Mouse (Mus musculus) kidney, adult 8-10 months (tissue): ENCODE measurements around the gene Tbl2.

Experiments used
- DNase-seq, 2 experiments: peaks; one replicate each; pipeline ENCODE4 v3.0.0; 2022

The Tbl2 gene

GRCm38 (mm10) chr5:135149820-135150178 is 342 bp downstream of the Tbl2 start:
- no peak for DNase-seq

- DNase-seq: no peak
Measured at GRCm38 (mm10) chr5:135156496-135156895, 7.0 kb downstream of the Tbl2 start.

GRCm38 (mm10) chr5:135161221-135161620 is 11.8 kb downstream of the Tbl2 start:
- no peak for DNase-seq

GRCm38 (mm10) chr5:135161650-135162049 is 12.2 kb downstream of the Tbl2 start:
- DNase-seq: no peak

GRCm38 (mm10) chr5:135162361-135162760 is 12.9 kb downstream of the Tbl2 start:
- peak; percentile 69 to 70 for DNase-seq

GRCm38 (mm10) chr5:135162821-135163220 is 13.4 kb downstream of the Tbl2 start:
- peak; percentile 35 to 61 for DNase-seq

GRCm38 (mm10) chr5:135166909-135167308 is 17.5 kb downstream of the Tbl2 start:
- no peak for DNase-seq

- DNase-seq: no peak
Measured at GRCm38 (mm10) chr5:135167469-135167868, 18.0 kb downstream of the Tbl2 start.

GRCm38 (mm10) chr5:135168063-135169062 is 18.9 kb downstream of the Tbl2 start, which contains the start of gene Bcl7b:
Bcl7b (plus strand) TSS chr5:135168283.
- peak; percentile 98 for DNase-seq

GRCm38 (mm10) chr5:135169479-135169878 is 20.0 kb downstream of the Tbl2 start:
- DNase-seq: no peak

GRCm38 (mm10) chr5:135171688-135172220 is 22.3 kb downstream of the Tbl2 start:
- DNase-seq: no peak

- no peak for DNase-seq
Measured at GRCm38 (mm10) chr5:135172986-135173385, 23.5 kb downstream of the Tbl2 start.

- no peak for DNase-seq
Measured at GRCm38 (mm10) chr5:135175086-135175485, 25.6 kb downstream of the Tbl2 start.

- no peak for DNase-seq
Measured at GRCm38 (mm10) chr5:135178523-135178922, 29.1 kb downstream of the Tbl2 start.

- DNase-seq: no peak
Measured at GRCm38 (mm10) chr5:135178996-135179395, 29.5 kb downstream of the Tbl2 start.

- no peak for DNase-seq
Measured at GRCm38 (mm10) chr5:135179616-135180015, 30.2 kb downstream of the Tbl2 start.

GRCm38 (mm10) chr5:135180796-135181195 is 31.3 kb downstream of the Tbl2 start:
- no peak for DNase-seq

- no peak for DNase-seq
Measured at GRCm38 (mm10) chr5:135181776-135182175, 32.3 kb downstream of the Tbl2 start.

- no peak for DNase-seq
Measured at GRCm38 (mm10) chr5:135183131-135183861, 33.8 kb downstream of the Tbl2 start.

- DNase-seq: no peak
Measured at GRCm38 (mm10) chr5:135185016-135185415, 35.6 kb downstream of the Tbl2 start.

GRCm38 (mm10) chr5:135185596-135185995 is 36.1 kb downstream of the Tbl2 start:
- DNase-seq: peak in 1 of 2 experiments; percentile 41

GRCm38 (mm10) chr5:135186231-135186620 is 36.8 kb downstream of the Tbl2 start:
- no peak for DNase-seq

- peak; percentile 99 for DNase-seq
Measured at GRCm38 (mm10) chr5:135186621-135187348, 37.3 kb downstream of the Tbl2 start, which contains the start of gene Baz1b. Baz1b (plus strand) TSS chr5:135187264.
